Mouse (Mus musculus) stomach, embryonic 16.5 days (tissue): Measurements from ENCODE around the gene Neurl3. TPM values are rescaled to one million over a fixed set of nuclear protein-coding genes. Genes with fewer than 3 reads are reported as not detected.

Source experiments
- ATAC-seq: fragments of 200-750 bp; cut with Nextera tagmentation; 2 replicates; pipeline ENCODE4 v1.8.0; 2017; ENCODE audit warnings: moderate number of reproducible peaks, moderate TSS enrichment; ENCODE audit not compliant: insufficient read depth, low FRiP score
- H3K27ac ChIP-seq: fragments of 300-500 bp; sonication (generic); 2 replicates; pipeline ENCODE4 v1.5.1; 2014; ENCODE audit warnings: low read length
- H3K27me3 ChIP-seq: fragments of 300-500 bp; sonication (generic); 2 replicates; pipeline ENCODE4 v1.6.1; 2014; ENCODE audit warnings: low read length, control low read depth, mixed read lengths; ENCODE audit not compliant: control insufficient read depth, insufficient read depth
- H3K36me3 ChIP-seq: fragments of 300-500 bp; sonication (generic); 2 replicates; pipeline ENCODE4 v1.6.1; 2014; ENCODE audit warnings: low read length; ENCODE audit not compliant: control insufficient read depth, insufficient read depth
- H3K4me1 ChIP-seq: fragments of 300-500 bp; sonication (generic); 2 replicates; pipeline ENCODE4 v1.6.1; 2014; ENCODE audit warnings: low read length, control low read depth, mixed read lengths; ENCODE audit not compliant: control insufficient read depth, insufficient read depth
- H3K4me2 ChIP-seq: fragments of 300-500 bp; sonication (generic); 2 replicates; pipeline ENCODE4 v1.6.1; 2014; ENCODE audit warnings: low read depth, low read length, mixed read lengths
- H3K4me3 ChIP-seq: fragments of 300-500 bp; sonication (generic); replicated peaks from 2 replicates; pipeline ENCODE4 v1.5.1; 2014; ENCODE audit warnings: mild to moderate bottlenecking, low read length
- H3K9ac ChIP-seq: fragments of 300-500 bp; sonication (generic); 2 replicates; pipeline ENCODE4 v1.6.1; 2014; ENCODE audit warnings: low read length
- H3K9me3 ChIP-seq: fragments of 300-500 bp; sonication (generic); replicated peaks from 2 replicates; pipeline ENCODE4 v1.6.1; 2016; ENCODE audit warnings: low read length, control low read depth; ENCODE audit not compliant: control insufficient read depth
- WGBS: fragments of 180-500 bp; shearing (Covaris S2); extraction: QIAGEN DNeasy Blood & Tissue Kit; methylation state at CpG from one replicate; pipeline ENCODE4 v1.1.7; 2014; 5-methylcytosine and 5-hydroxymethylcytosine counted together
- polyA plus RNA-seq: library from polyadenylated mRNA; unstranded; fragments of >200 nt; fragmentation: Nextera tagmentation; extraction: Ambion mirVana; gene quantifications from 2 replicates; pipeline ENCODE4 v1.2.1, GENCODE M21; 2015

Gene Neurl3
- polyA plus RNA-seq, 1 experiment from 2014 or later, result 19.6 TPM

DNA sequence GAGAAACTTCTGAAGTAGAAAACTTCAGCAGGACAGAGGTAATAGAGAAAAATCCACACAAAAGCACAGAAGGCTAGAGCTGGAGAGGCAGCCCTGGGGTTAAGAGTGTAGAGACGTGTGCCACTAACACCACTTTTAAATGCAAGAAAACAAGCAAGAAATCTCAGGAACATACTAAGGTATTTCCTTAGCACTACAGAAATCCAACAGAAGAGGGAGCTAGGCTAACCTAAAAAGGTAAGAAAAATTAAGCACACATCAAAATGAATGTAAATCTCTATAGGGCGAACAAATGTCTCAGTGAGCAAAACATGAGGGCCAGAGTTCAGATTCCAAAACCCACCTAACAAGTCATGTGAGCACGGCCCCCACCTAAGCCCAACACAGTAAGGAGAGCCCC lies 49.8 kb downstream of the Neurl3 start:
- Histone ChIP-seq H3K27ac (no peak overlapping the region), H3K4me3 (no peak overlapping the region), H3K36me3 (0 out of 2 replicates have a peak, but pooled peaks cover 5% of the 10 kb centered on the region), H3K9ac (no peak overlapping the region), H3K4me2 (no peak overlapping the region), H3K4me1 (no peaks in the 10 kb centered on the region), H3K27me3 (no peaks in the 10 kb centered on the region), H3K9me3 (no peaks in the 10 kb centered on the region)
- 76% methylated on average over 3 of the region's 3 CpGs for WGBS
- no peak for ATAC-seq

Other genes starting within 250 kb of the Neurl3 start
- gene Hs6st1, start 206.3 kb downstream of the Neurl3 start, polyA plus RNA-seq, result 4.8 and 5.2 TPM in 2 replicates
- gene Uggt1, start 30.0 kb downstream of the Neurl3 start, polyA plus RNA-seq, result 55.0 and 59.0 TPM in 2 replicates
- gene Arid5a, start 33.1 kb upstream of the Neurl3 start, polyA plus RNA-seq, result 4.8 and 4.9 TPM in 2 replicates
- gene Kansl3, start 94.5 kb upstream of the Neurl3 start, polyA plus RNA-seq, result 40.6 and 41.1 TPM in 2 replicates
- 0.74 and 0.96 TPM in 2 replicates for gene Fer1l5, start 97.6 kb upstream of the Neurl3 start, polyA plus RNA-seq
- gene Lman2l, start 170.6 kb upstream of the Neurl3 start, polyA plus RNA-seq, result 37.8 and 39.2 TPM in 2 replicates
- gene Cnnm4, start 196.9 kb upstream of the Neurl3 start, polyA plus RNA-seq, result 16.7 and 18.5 TPM in 2 replicates
- gene Cnnm3, start 237.2 kb upstream of the Neurl3 start, polyA plus RNA-seq, result 2.5 and 3.0 TPM in 2 replicates